Mouse (Mus musculus) limb, embryonic 14.5 days (tissue): ENCODE measurements around the gene 4930415O20Rik. TPM values are rescaled to one million over a fixed set of nuclear protein-coding genes. Genes with fewer than 3 reads are reported as not detected.
"Not testable (repeated sequence)": the region's sequence is repeated elsewhere in the genome, so short reads cannot be mapped to it uniquely, and the experiment has no call there.

ENCODE experiments used
- ATAC-seq: fragments of 200-750 bp; cut with Nextera tagmentation; 2 replicates; pipeline ENCODE4 v1.8.0; 2017; ENCODE audit warnings: low read depth, moderate number of reproducible peaks, moderate TSS enrichment; ENCODE audit not compliant: low FRiP score
- DNase-seq: peaks from one replicate; pipeline ENCODE4 v3.0.0-alpha.2; 2015; ENCODE audit warnings: low spot score
- H3K27ac ChIP-seq: fragments of 300-500 bp; sonication (generic); replicated peaks from 2 replicates; pipeline ENCODE4 v1.5.1; 2014; ENCODE audit warnings: low read depth, mild to moderate bottlenecking, low read length, moderate library complexity, mixed read lengths
- H3K27me3 ChIP-seq: fragments of 300-500 bp; sonication (generic); 2 replicates; pipeline ENCODE4 v1.6.1; 2014; ENCODE audit warnings: low read length, mixed read lengths; ENCODE audit not compliant: control insufficient read depth, insufficient read depth
- H3K36me3 ChIP-seq: fragments of 300-500 bp; sonication (generic); 2 replicates; pipeline ENCODE4 v1.6.1; 2014; ENCODE audit warnings: mild to moderate bottlenecking, low read length, moderate library complexity, mixed read lengths; ENCODE audit not compliant: control insufficient read depth, insufficient read depth
- H3K4me1 ChIP-seq: fragments of 300-500 bp; sonication (generic); 2 replicates; pipeline ENCODE4 v1.6.1; 2014; ENCODE audit warnings: antibody characterized with exemption, low read length, mixed read lengths; ENCODE audit not compliant: control insufficient read depth, insufficient read depth
- H3K4me2 ChIP-seq: fragments of 300-500 bp; sonication (generic); replicated peaks from 2 replicates; pipeline ENCODE4 v1.6.1; 2014; ENCODE audit warnings: low read depth, mild to moderate bottlenecking, low read length, moderate library complexity; ENCODE audit not compliant: severe bottlenecking
- H3K4me3 ChIP-seq: fragments of 300-500 bp; sonication (generic); replicated peaks from 2 replicates; pipeline ENCODE4 v1.5.1; 2014; ENCODE audit warnings: low read length
- H3K9ac ChIP-seq: fragments of 300-500 bp; sonication (generic); 2 replicates; pipeline ENCODE4 v1.6.1; 2014; ENCODE audit warnings: mild to moderate bottlenecking, low read depth, low read length, moderate library complexity; ENCODE audit not compliant: severe bottlenecking
- H3K9me3 ChIP-seq: fragments of 300-500 bp; sonication (generic); 2 replicates; pipeline ENCODE4 v1.6.1; 2016; ENCODE audit warnings: low read length; ENCODE audit not compliant: control insufficient read depth
- POLR2A ChIP-seq: fragments of 200-500 bp; IDR thresholded peaks from 2 replicates; pipeline ENCODE4 v1.8.0; 2012; ENCODE audit warnings: inconsistent platforms, mild to moderate bottlenecking, moderate library complexity, borderline replicate concordance; ENCODE audit not compliant: insufficient read depth, insufficient read length; ENCODE audit errors: extremely low read depth
- WGBS: fragments of 180-500 bp; shearing (Covaris S2); extraction: QIAGEN DNeasy Blood & Tissue Kit; methylation state at CpG from one replicate; pipeline ENCODE4 v1.1.7; 2014; 5-methylcytosine and 5-hydroxymethylcytosine counted together
- polyA plus RNA-seq, 2 experiments: library from polyadenylated mRNA; depleted of rRNA in 1 of 2; stranded (reverse) in 1 of 2; unstranded in 1 of 2; fragments of >200 nt; fragmentation: Nextera tagmentation in 1 of 2; extraction: Ambion mirVana in 1 of 2; gene quantifications; 2 replicates each; pipeline versions ENCODE4 v1.2.1 to v1.2.3; 2012 to 2014

The 4930415O20Rik gene
- polyA plus RNA-seq, 2 experiments: 0.37 TPM; not detected in 1

GRCm38 (mm10) chr15:98582410-98582809, 11.6 kb downstream of the 4930415O20Rik start:
- Histone ChIP-seq H3K27me3 (no peaks in the 10 kb centered on the region), H3K4me3 (no peak overlapping the region), H3K4me1 (no peaks in the 10 kb centered on the region), H3K27ac (no peak overlapping the region), H3K4me2 (no peak overlapping the region), H3K36me3 (no peaks in the 10 kb centered on the region), H3K9ac (no peak overlapping the region), H3K9me3 (no peaks in the 10 kb centered on the region)
- TF ChIP-seq POLR2A: no peak
- DNase-seq (no peak), ATAC-seq (no peak)
- WGBS: 63% methylated on average over 8 of the region's 8 CpGs

GRCm38 (mm10) chr15:98582996-98583395, 12.2 kb downstream of the 4930415O20Rik start:
- TF ChIP-seq POLR2A: no peak
- Histone ChIP-seq H3K27ac (no peak overlapping the region), H3K4me3 (no peak overlapping the region), H3K9ac (no peak overlapping the region), H3K4me2 (no peak overlapping the region), H3K27me3 (no peaks in the 10 kb centered on the region), H3K36me3 (no peaks in the 10 kb centered on the region), H3K4me1 (no peaks in the 10 kb centered on the region), H3K9me3 (no peaks in the 10 kb centered on the region)
- ATAC-seq: no peak
- 76% methylated on average over 8 of the region's 8 CpGs for WGBS
- no peak for DNase-seq

- ATAC-seq: no peak
- Histone ChIP-seq H3K9me3 (no peaks in the 10 kb centered on the region), H3K4me3 (no peak overlapping the region), H3K27me3 (no peaks in the 10 kb centered on the region), H3K4me2 (no peak overlapping the region), H3K9ac (no peak overlapping the region), H3K27ac (no peak overlapping the region), H3K4me1 (no peaks in the 10 kb centered on the region), H3K36me3 (peaks cover 11% of the 10 kb centered on the region)
- no peak for TF ChIP-seq POLR2A
- DNase-seq: no peak
- WGBS: 24% methylated on average over 7 of the region's 7 CpGs
These were observed 14.6 kb downstream of the 4930415O20Rik start for GRCm38 (mm10) chr15:98585421-98585820.

GRCm38 (mm10) chr15:98586141-98586540, 15.3 kb downstream of the 4930415O20Rik start:
- not testable (repeated sequence) for H3K27me3 ChIP-seq, DNase-seq, H3K9me3 ChIP-seq, H3K4me3 ChIP-seq, ATAC-seq, H3K9ac ChIP-seq, H3K4me1 ChIP-seq, H3K4me2 ChIP-seq, H3K27ac ChIP-seq
- peaks cover 18% of the 10 kb centered on the region for H3K36me3 ChIP-seq
- 73% methylated on average over 9 of the region's 9 CpGs for WGBS

GRCm38 (mm10) chr15:98587751-98588150, 16.9 kb downstream of the 4930415O20Rik start:
- DNase-seq (no peak), ATAC-seq (no peak)
- Histone ChIP-seq H3K4me3 (no peak overlapping the region), H3K27ac (no peak overlapping the region), H3K27me3 (no peaks in the 10 kb centered on the region), H3K9ac (no peak overlapping the region), H3K4me2 (no peak overlapping the region), H3K36me3 (peaks cover 34% of the 10 kb centered on the region), H3K9me3 (no peaks in the 10 kb centered on the region), H3K4me1 (no peaks in the 10 kb centered on the region)
- WGBS: 89% methylated on average over 11 of the region's 11 CpGs
- TF ChIP-seq POLR2A: no peak

- H3K27ac ChIP-seq: no peak overlapping the region
- no peak for TF ChIP-seq POLR2A
- no peaks in the 10 kb centered on the region for H3K9me3 ChIP-seq
- H3K9ac ChIP-seq: no peak overlapping the region
- H3K27me3 ChIP-seq: no peaks in the 10 kb centered on the region
- H3K4me1 ChIP-seq: no peaks in the 10 kb centered on the region
- ATAC-seq (no peak), DNase-seq (no peak)
- 56% methylated on average over 7 of the region's 7 CpGs for WGBS
- no peak overlapping the region for H3K4me2 ChIP-seq
- H3K36me3 ChIP-seq: peaks cover 54% of the 10 kb centered on the region
- no peak overlapping the region for H3K4me3 ChIP-seq
These were observed 19.0 kb downstream of the 4930415O20Rik start for GRCm38 (mm10) chr15:98589640-98590336.
